In genomic region chr15:5676704-5677103, GRCm38 (mm10) we compare ENCODE assay signal across 22 mouse cellular contexts.
DNase-seq lines count a peak whose midpoint lies in the region; ATAC-seq and TF ChIP-seq lines count a peak whose summit lies in the region.
"Had no signal": no experiment of that assay in that cellular context is flagged by ENCODE, and none has a peak within 500 bp of the region (broad histone marks: within the 10 kb centered on the region; RNA-seq: fewer than 3 reads in every experiment).

No protein-coding gene starts in this region.

- H3K9ac ChIP-seq in lung, embryonic 14.5 days, result no peak overlapping the region
- H3K9ac ChIP-seq: forebrain, embryonic 13.5 days; hindbrain, embryonic 15.5 days had no signal

- TF ChIP-seq CTCF in lung, embryonic 14.5 days (IDR thresholded peaks at IDR 0.05; ENCODE audit: low read depth), result no peak
- TF ChIP-seq CTCF in lung, adult 2 months (IDR thresholded peaks at IDR 0.05; ENCODE audit: insufficient read depth, low read length), result no peak

- no peak for TF ChIP-seq POLR2A in lung, adult 2 months (IDR thresholded peaks at IDR 0.05; ENCODE audit: borderline replicate concordance, extremely low read depth, low read depth, low read length)

- no peak overlapping the region for H3K4me3 ChIP-seq in lung, embryonic 14.5 days (ENCODE audit: low read depth, low read length)
- no peak overlapping the region for H3K4me3 ChIP-seq in lung, adult 2 months (replicated peaks; ENCODE audit: extremely low read depth, low read depth, low read length)
- H3K4me3 ChIP-seq: embryonic facial prominence, embryonic 10.5 days; forebrain, embryonic 13.5 days; gastrocnemius, adult 2 months; hindbrain, embryonic 10.5 days; hindbrain, embryonic 15.5 days had no signal

- H3K9me3 ChIP-seq in lung, embryonic 14.5 days (ENCODE audit: low read depth, low read length), result no peaks in the 10 kb centered on the region
- H3K9me3 ChIP-seq: embryonic facial prominence, embryonic 10.5 days; forebrain, embryonic 13.5 days; hindbrain, embryonic 10.5 days; hindbrain, embryonic 15.5 days had no signal

- H3K27ac ChIP-seq in lung, embryonic 14.5 days (ENCODE audit: low read depth), result no peak overlapping the region
- H3K27ac ChIP-seq: embryonic facial prominence, embryonic 10.5 days; forebrain, embryonic 13.5 days; gastrocnemius, adult 2 months; hindbrain, embryonic 10.5 days; hindbrain, embryonic 15.5 days had no signal

- no peak for ATAC-seq in lung, embryonic 14.5 days (ENCODE audit: insufficient read depth)
- ATAC-seq: activated CD4-positive, CD25-positive, alpha-beta regulatory T cell, adult 4 months; forebrain, embryonic 13.5 days; intestine, embryonic 16.5 days; Patski had no signal

- H3K27me3 ChIP-seq in lung, embryonic 14.5 days (ENCODE audit: insufficient read depth, low read length), result no peaks in the 10 kb centered on the region
- H3K27me3 ChIP-seq: CH12.LX; forebrain, embryonic 13.5 days; hindbrain, embryonic 15.5 days; Patski had no signal

- H3K4me2 ChIP-seq in lung, embryonic 14.5 days, result no peak overlapping the region
- H3K4me2 ChIP-seq: forebrain, embryonic 13.5 days; hindbrain, embryonic 15.5 days had no signal

- peak; percentile 12 to 23 for DNase-seq in heart, adult 9 months (ENCODE audit: low spot score in 2 of 2)
- no peak for DNase-seq in heart, postnatal 4 days
- peak; percentile 1 for DNase-seq in kidney, adult 11 months
- DNase-seq in kidney, adult 18-20 months, result no peak
- peak; percentile 5 for DNase-seq in lung, embryonic 14.5 days
- no peak for DNase-seq in lung, adult 2 months
- DNase-seq in kidney, postnatal 4 days, result peak; percentile 3 to 7
- DNase-seq in cerebellum, postnatal 10 days, result no peak
- DNase-seq: adrenal gland, adult 2 months; adrenal gland, postnatal 25 days; cerebellum, adult 18-20 months; cerebellum, adult 9-11 months; gastrocnemius, adult 2 months; gastrocnemius, postnatal 25 days had no signal

- WGBS in lung, embryonic 14.5 days, result 53% methylated on average over 3 of the region's 3 CpGs
- 32% methylated on average over 3 of the region's 3 CpGs for WGBS in lung, adult 2 months

- H3K4me1 ChIP-seq in lung, embryonic 14.5 days (ENCODE audit: insufficient read depth), result no peaks in the 10 kb centered on the region
- H3K4me1 ChIP-seq in lung, adult 2 months (ENCODE audit: control insufficient read depth, insufficient read depth, low read length), result no peaks in the 10 kb centered on the region
- H3K4me1 ChIP-seq: embryonic facial prominence, embryonic 10.5 days; forebrain, embryonic 13.5 days; hindbrain, embryonic 10.5 days; hindbrain, embryonic 15.5 days had no signal

- no peaks in the 10 kb centered on the region for H3K36me3 ChIP-seq in lung, embryonic 14.5 days (ENCODE audit: insufficient read depth)
- H3K36me3 ChIP-seq: embryonic facial prominence, embryonic 10.5 days; hindbrain, embryonic 10.5 days; hindbrain, embryonic 15.5 days had no signal

Comparison
In these comparisons a context has a peak if more than half of its experiments do, and no peak if none do; other contexts are left out.
1. DNase-seq: peak in heart, adult 9 months (2 of 2), kidney, adult 11 months (single experiment), lung, embryonic 14.5 days (single experiment) and kidney, postnatal 4 days (2 of 2); none in heart, postnatal 4 days (single experiment), kidney, adult 18-20 months (single experiment), lung, adult 2 months (single experiment) and cerebellum, postnatal 10 days (0 of 2).